Mouse (Mus musculus): ENCODE data around the gene Reep6. TPM values are rescaled to one million over a fixed set of nuclear protein-coding genes. Genes with fewer than 3 reads are reported as not detected.
A peak's percentile ranks its signal among the peaks of the same experiment; 100 is the strongest.

The Reep6 gene
- polyA plus RNA-seq, 1 experiment from 2014 or later, result 13.5 TPM

- H3K36me3 ChIP-seq (ENCODE audit: control insufficient read depth, insufficient read depth, low read length), result peaks cover 6% of the 10 kb centered on the region
- H3K4me3 ChIP-seq (ENCODE audit: low read depth, low read length), result no peak overlapping the region
- DNase-seq (ENCODE audit: low spot score) (peak; percentile 94), ATAC-seq (ENCODE audit: low FRiP score, low TSS enrichment) (peak; percentile 64; the same call in 1 of the 2 replicates)
- no peak overlapping the region for H3K9ac ChIP-seq (ENCODE audit: low read length)
- H3K27me3 ChIP-seq (ENCODE audit: control insufficient read depth, insufficient read depth, low read length), result no peaks in the 10 kb centered on the region
- no peaks in the 10 kb centered on the region for H3K4me1 ChIP-seq (replicated peaks; ENCODE audit: control insufficient read depth, insufficient read depth)
- TF ChIP-seq CTCF (IDR thresholded peaks at IDR 0.05; ENCODE audit: low read depth) (peak; percentile 91), EP300 (optimal IDR thresholded peaks at IDR 0.05) (no peak)
- no peak overlapping the region for H3K4me2 ChIP-seq (replicated peaks; ENCODE audit: low read depth)
- WGBS, result 3% methylated on average over 7 of the region's 7 CpGs
- H3K27ac ChIP-seq (replicated peaks), result no peak overlapping the region
- no peaks in the 10 kb centered on the region for H3K9me3 ChIP-seq (ENCODE audit: control insufficient read depth, low read length)
Measured at GRCm38 (mm10) chr10:80376160-80376559, 46.4 kb downstream of the Reep6 start.

- 47% methylated on average over 10 of the region's 10 CpGs for WGBS
- TF ChIP-seq CTCF (IDR thresholded peaks at IDR 0.05; ENCODE audit: low read depth) (peak; percentile 73), EP300 (optimal IDR thresholded peaks at IDR 0.05) (no peak)
- DNase-seq (ENCODE audit: low spot score) (no peak), ATAC-seq (ENCODE audit: low FRiP score, low TSS enrichment) (no peak)
- Histone ChIP-seq H3K9me3 (ENCODE audit: control insufficient read depth, low read length) (no peaks in the 10 kb centered on the region), H3K9ac (ENCODE audit: low read length) (no peak overlapping the region), H3K36me3 (ENCODE audit: control insufficient read depth, insufficient read depth, low read length) (peaks cover 16% of the 10 kb centered on the region), H3K4me3 (ENCODE audit: low read depth, low read length) (no peak overlapping the region), H3K27ac (replicated peaks) (no peak overlapping the region), H3K27me3 (ENCODE audit: control insufficient read depth, insufficient read depth, low read length) (no peaks in the 10 kb centered on the region), H3K4me1 (replicated peaks; ENCODE audit: control insufficient read depth, insufficient read depth) (no peaks in the 10 kb centered on the region), H3K4me2 (replicated peaks; ENCODE audit: low read depth) (no peak overlapping the region)
Measured at GRCm38 (mm10) chr10:80377716-80378115, 48.0 kb downstream of the Reep6 start.

- TF ChIP-seq CTCF (IDR thresholded peaks at IDR 0.05; ENCODE audit: low read depth) (no peak), EP300 (optimal IDR thresholded peaks at IDR 0.05) (no peak)
- no peak for DNase-seq (ENCODE audit: low spot score)
- H3K27me3 ChIP-seq (ENCODE audit: control insufficient read depth, insufficient read depth, low read length), result no peaks in the 10 kb centered on the region
- H3K4me3 ChIP-seq (ENCODE audit: low read depth, low read length), result no peak overlapping the region
- no peak overlapping the region for H3K9ac ChIP-seq (ENCODE audit: low read length)
- no peak overlapping the region for H3K4me2 ChIP-seq (replicated peaks; ENCODE audit: low read depth)
- no peaks in the 10 kb centered on the region for H3K9me3 ChIP-seq (ENCODE audit: control insufficient read depth, low read length)
- no peak overlapping the region for H3K27ac ChIP-seq (replicated peaks)
- peaks cover 16% of the 10 kb centered on the region for H3K36me3 ChIP-seq (ENCODE audit: control insufficient read depth, insufficient read depth, low read length)
- WGBS, result 77% methylated on average over 7 of the region's 7 CpGs
- ATAC-seq (ENCODE audit: low FRiP score, low TSS enrichment), result no peak
- H3K4me1 ChIP-seq (replicated peaks; ENCODE audit: control insufficient read depth, insufficient read depth), result peaks cover 12% of the 10 kb centered on the region; the same call in 1 of the 2 replicates
Measured at GRCm38 (mm10) chr10:80382641-80383365, 53.0 kb downstream of the Reep6 start.

GRCm38 (mm10) chr10:80383431-80383830, 53.7 kb downstream of the Reep6 start:
- H3K9me3 ChIP-seq (ENCODE audit: control insufficient read depth, low read length), result no peaks in the 10 kb centered on the region
- DNase-seq (ENCODE audit: low spot score) (no peak), ATAC-seq (ENCODE audit: low FRiP score, low TSS enrichment) (no peak)
- H3K36me3 ChIP-seq (ENCODE audit: control insufficient read depth, insufficient read depth, low read length), result peaks cover 16% of the 10 kb centered on the region
- TF ChIP-seq EP300 (optimal IDR thresholded peaks at IDR 0.05) (no peak), CTCF (IDR thresholded peaks at IDR 0.05; ENCODE audit: low read depth) (peak; percentile 42; the same call in 1 of the 2 replicates)
- no peak overlapping the region for H3K4me2 ChIP-seq (replicated peaks; ENCODE audit: low read depth)
- H3K4me1 ChIP-seq (replicated peaks; ENCODE audit: control insufficient read depth, insufficient read depth), result peaks cover 12% of the 10 kb centered on the region; the same call in 1 of the 2 replicates
- 54% methylated on average over 4 of the region's 4 CpGs for WGBS
- H3K27ac ChIP-seq (replicated peaks), result no peak overlapping the region
- H3K4me3 ChIP-seq (ENCODE audit: low read depth, low read length), result no peak overlapping the region
- H3K9ac ChIP-seq (ENCODE audit: low read length), result no peak overlapping the region
- no peaks in the 10 kb centered on the region for H3K27me3 ChIP-seq (ENCODE audit: control insufficient read depth, insufficient read depth, low read length)

- DNase-seq (ENCODE audit: low spot score), result no peak
- TF ChIP-seq CTCF (IDR thresholded peaks at IDR 0.05; ENCODE audit: low read depth) (no peak), EP300 (optimal IDR thresholded peaks at IDR 0.05) (no peak)
- Histone ChIP-seq H3K27ac (replicated peaks) (no peak overlapping the region), H3K9me3 (ENCODE audit: control insufficient read depth, low read length) (no peaks in the 10 kb centered on the region), H3K4me2 (replicated peaks; ENCODE audit: low read depth) (no peak overlapping the region), H3K4me1 (replicated peaks; ENCODE audit: control insufficient read depth, insufficient read depth) (peaks cover 12% of the 10 kb centered on the region; the same call in 1 of the 2 replicates), H3K36me3 (ENCODE audit: control insufficient read depth, insufficient read depth, low read length) (peaks cover 16% of the 10 kb centered on the region), H3K27me3 (ENCODE audit: control insufficient read depth, insufficient read depth, low read length) (no peaks in the 10 kb centered on the region), H3K4me3 (ENCODE audit: low read depth, low read length) (no peak overlapping the region), H3K9ac (ENCODE audit: low read length) (no peak overlapping the region)
- 86% methylated on average over 4 of the region's 4 CpGs for WGBS
- ATAC-seq (ENCODE audit: low FRiP score, low TSS enrichment), result no peak
Measured at GRCm38 (mm10) chr10:80384115-80384639, 54.4 kb downstream of the Reep6 start.

GRCm38 (mm10) chr10:80384709-80385108, 55.0 kb downstream of the Reep6 start:
- peak overlapping the region; percentile 83 for H3K4me2 ChIP-seq (replicated peaks; ENCODE audit: low read depth)
- no peak overlapping the region for H3K4me3 ChIP-seq (ENCODE audit: low read depth, low read length)
- H3K9me3 ChIP-seq (ENCODE audit: control insufficient read depth, low read length), result no peaks in the 10 kb centered on the region
- ATAC-seq (ENCODE audit: low FRiP score, low TSS enrichment), result no peak
- no peaks in the 10 kb centered on the region for H3K27me3 ChIP-seq (ENCODE audit: control insufficient read depth, insufficient read depth, low read length)
- WGBS, result 71% methylated on average over 7 of the region's 7 CpGs
- peaks cover 12% of the 10 kb centered on the region; the same call in 1 of the 2 replicates for H3K4me1 ChIP-seq (replicated peaks; ENCODE audit: control insufficient read depth, insufficient read depth)
- DNase-seq (ENCODE audit: low spot score), result no peak
- TF ChIP-seq CTCF (IDR thresholded peaks at IDR 0.05; ENCODE audit: low read depth) (no peak), EP300 (optimal IDR thresholded peaks at IDR 0.05) (no peak)
- H3K36me3 ChIP-seq (ENCODE audit: control insufficient read depth, insufficient read depth, low read length), result peaks cover 16% of the 10 kb centered on the region
- H3K9ac ChIP-seq (ENCODE audit: low read length), result peak overlapping the region; percentile 23; the same call in 1 of the 2 replicates
- H3K27ac ChIP-seq (replicated peaks), result no peak overlapping the region

All from stomach, postnatal 0 days (tissue).